Mouse (Mus musculus): ENCODE measurements around the gene Gm49388. TPM values are rescaled to one million over a fixed set of nuclear protein-coding genes. Genes with fewer than 3 reads are reported as not detected.
A peak's percentile ranks its signal among the peaks of the same experiment; 100 is the strongest.

The Gm49388 gene
- polyA plus RNA-seq, 1 experiment: not detected

DNA sequence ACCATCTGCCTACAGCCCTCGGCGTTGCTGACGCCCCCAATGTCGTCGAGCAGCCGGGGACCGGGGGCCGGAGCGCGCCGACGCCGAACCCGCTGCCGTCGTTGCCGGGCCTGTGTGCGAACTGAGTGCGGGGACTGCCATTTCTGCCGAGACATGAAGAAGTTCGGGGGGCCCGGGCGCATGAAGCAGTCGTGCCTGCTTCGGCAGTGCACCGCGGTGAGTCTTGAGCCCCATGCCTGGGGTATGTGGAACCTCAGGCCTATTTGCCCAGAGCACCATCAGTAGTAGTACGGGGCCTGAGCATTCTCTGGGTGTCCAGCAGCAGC, 37.2 kb upstream of the Gm49388 start:
- WGBS: 91% methylated on average over 28 of the region's 28 CpGs
- no peak overlapping the region for H3K4me3 ChIP-seq (ENCODE audit: insufficient read depth, low read depth, low read length)

DNA sequence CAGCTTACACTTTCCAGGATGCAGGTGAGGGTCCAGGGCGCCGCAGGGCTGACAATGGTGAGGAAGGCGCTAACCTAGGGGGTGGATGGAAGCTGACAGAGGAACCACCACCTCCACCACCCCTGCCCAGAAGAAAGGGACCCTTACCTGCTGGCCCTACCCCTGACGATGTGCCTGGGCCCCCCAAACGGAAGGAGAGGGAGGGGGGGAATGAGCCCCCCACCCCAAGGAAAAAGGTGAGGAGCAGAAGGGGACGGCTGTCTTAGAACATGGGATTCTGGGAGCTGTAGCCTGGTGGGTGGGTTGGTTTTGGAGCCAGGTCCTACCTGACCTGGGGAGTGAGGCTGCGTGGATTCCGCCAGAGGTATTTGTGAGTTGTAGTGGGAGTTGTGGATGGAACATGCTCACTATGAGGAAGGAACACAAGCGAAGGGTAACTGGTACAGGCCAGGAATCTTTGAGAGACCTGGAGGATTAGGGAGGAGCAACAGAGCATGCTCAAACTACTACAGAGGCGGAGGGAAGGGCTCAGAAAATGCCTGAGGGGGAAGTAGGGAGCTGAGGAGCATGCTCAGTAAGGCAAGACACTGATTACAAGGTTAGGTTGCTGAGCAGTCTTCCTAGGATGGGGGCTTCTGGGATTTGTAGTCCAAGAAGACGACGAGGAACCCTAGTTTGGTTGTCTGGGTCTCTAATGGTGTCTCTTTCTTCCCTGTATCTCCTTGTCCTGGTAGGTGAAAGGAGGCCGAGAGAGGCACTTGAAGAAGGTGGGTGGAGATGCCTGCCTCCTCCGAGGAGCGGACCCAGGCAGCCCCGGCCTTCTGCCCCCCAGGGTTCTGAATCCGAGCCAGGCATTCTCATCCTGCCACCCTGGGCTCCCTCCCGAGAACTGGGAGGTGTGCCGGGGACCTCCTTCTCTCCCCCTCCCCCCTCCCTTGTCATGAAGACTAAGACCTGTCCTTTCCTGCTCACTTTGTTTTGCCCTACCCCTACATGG, 35.0 kb upstream of the Gm49388 start:
- H3K4me3 ChIP-seq (ENCODE audit: insufficient read depth, low read depth, low read length): peak overlapping the region; percentile 20; the same call in 1 of the 2 replicates
- no peaks in the 10 kb centered on the region for H3K4me1 ChIP-seq (ENCODE audit: control insufficient read depth, insufficient read depth, low read length)
- H3K27me3 ChIP-seq (replicated peaks; ENCODE audit: control insufficient read depth, insufficient read depth, low read length): no peaks in the 10 kb centered on the region
- no peak overlapping the region for H3K27ac ChIP-seq (ENCODE audit: insufficient read depth, low read depth, low read length)
- no peak for TF ChIP-seq CTCF (conservative IDR thresholded peaks at IDR 0.05; ENCODE audit: insufficient read depth, insufficient read length, low read depth, low read length)
- no peak for TF ChIP-seq POLR2A (IDR thresholded peaks at IDR 0.05; ENCODE audit: low read depth, low read length)
- DNase-seq: peak; percentile 45
- 77% methylated on average over 19 of the region's 19 CpGs for WGBS
- H3K36me3 ChIP-seq (ENCODE audit: control insufficient read depth, insufficient read depth, low read length): peaks cover 1% of the 10 kb centered on the region; the same call in 1 of the 2 replicates

More for the DNA sequence above, 37.2 kb upstream of the Gm49388 start:
- Histone ChIP-seq H3K4me1 (ENCODE audit: control insufficient read depth, insufficient read depth, low read length) (peaks cover 3% of the 10 kb centered on the region; the same call in 1 of the 2 replicates), H3K27ac (ENCODE audit: insufficient read depth, low read depth, low read length) (no peak overlapping the region), H3K27me3 (replicated peaks; ENCODE audit: control insufficient read depth, insufficient read depth, low read length) (no peaks in the 10 kb centered on the region), H3K36me3 (ENCODE audit: control insufficient read depth, insufficient read depth, low read length) (peaks cover 1% of the 10 kb centered on the region; the same call in 1 of the 2 replicates)
- TF ChIP-seq CTCF (conservative IDR thresholded peaks at IDR 0.05; ENCODE audit: insufficient read depth, insufficient read length, low read depth, low read length) (no peak), POLR2A (IDR thresholded peaks at IDR 0.05; ENCODE audit: low read depth, low read length) (no peak)
- DNase-seq: no peak

DNA sequence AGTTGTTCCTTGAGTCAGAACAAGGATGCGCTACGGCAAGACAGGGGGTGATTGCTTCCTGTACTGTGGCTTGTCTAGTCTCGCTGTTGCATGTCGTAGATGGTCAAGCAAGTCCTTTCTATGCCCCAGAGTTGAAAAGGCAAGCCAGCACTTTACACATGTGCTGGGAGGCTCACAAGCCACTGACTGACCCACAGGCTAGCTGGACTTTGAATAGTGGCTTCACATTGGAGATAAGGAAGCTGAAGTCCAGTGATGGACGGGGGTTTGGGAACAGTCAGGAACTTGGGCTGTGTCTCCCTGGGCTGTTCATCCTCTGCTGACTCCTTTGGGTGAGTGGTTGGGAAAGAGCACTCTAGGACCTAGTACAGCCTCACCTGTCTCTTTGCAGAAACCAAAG, 33.8 kb upstream of the Gm49388 start:
- H3K27ac ChIP-seq (ENCODE audit: insufficient read depth, low read depth, low read length): no peak overlapping the region
- no peaks in the 10 kb centered on the region for H3K4me1 ChIP-seq (ENCODE audit: control insufficient read depth, insufficient read depth, low read length)
- no peak overlapping the region for H3K4me3 ChIP-seq (ENCODE audit: insufficient read depth, low read depth, low read length)
- DNase-seq: no peak
- H3K27me3 ChIP-seq (replicated peaks; ENCODE audit: control insufficient read depth, insufficient read depth, low read length): no peaks in the 10 kb centered on the region
- WGBS: 89% methylated on average over 5 of the region's 5 CpGs
- TF ChIP-seq POLR2A (IDR thresholded peaks at IDR 0.05; ENCODE audit: low read depth, low read length): no peak
- no peak for TF ChIP-seq CTCF (conservative IDR thresholded peaks at IDR 0.05; ENCODE audit: insufficient read depth, insufficient read length, low read depth, low read length)
- H3K36me3 ChIP-seq (ENCODE audit: control insufficient read depth, insufficient read depth, low read length): peaks cover 1% of the 10 kb centered on the region; the same call in 1 of the 2 replicates

DNA sequence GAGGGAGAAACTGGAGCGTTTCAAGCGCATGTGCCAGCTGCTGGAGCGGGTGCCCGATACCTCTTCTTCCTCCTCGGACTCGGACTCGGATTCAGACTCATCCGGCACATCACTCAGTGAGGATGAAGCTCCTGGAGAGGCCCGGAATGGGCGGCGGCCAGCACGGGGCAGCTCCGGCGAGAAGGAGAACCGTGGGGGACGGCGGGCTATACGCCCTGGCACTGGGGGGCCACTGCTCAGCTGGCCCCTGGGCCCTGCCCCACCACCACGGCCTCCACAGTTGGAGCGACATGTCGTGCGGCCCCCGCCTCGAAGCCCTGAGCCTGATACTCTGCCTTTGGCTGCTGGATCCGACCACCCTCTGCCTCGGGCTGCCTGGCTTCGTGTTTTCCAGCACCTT, 33.3 kb upstream of the Gm49388 start:
- TF ChIP-seq POLR2A (IDR thresholded peaks at IDR 0.05; ENCODE audit: low read depth, low read length) (no peak), CTCF (conservative IDR thresholded peaks at IDR 0.05; ENCODE audit: insufficient read depth, insufficient read length, low read depth, low read length) (no peak)
- Histone ChIP-seq H3K4me3 (ENCODE audit: insufficient read depth, low read depth, low read length) (no peak overlapping the region), H3K4me1 (ENCODE audit: control insufficient read depth, insufficient read depth, low read length) (no peaks in the 10 kb centered on the region), H3K27ac (ENCODE audit: insufficient read depth, low read depth, low read length) (no peak overlapping the region), H3K27me3 (replicated peaks; ENCODE audit: control insufficient read depth, insufficient read depth, low read length) (no peaks in the 10 kb centered on the region), H3K36me3 (ENCODE audit: control insufficient read depth, insufficient read depth, low read length) (peaks cover 1% of the 10 kb centered on the region; the same call in 1 of the 2 replicates)
- 92% methylated on average over 27 of the region's 27 CpGs for WGBS
- no peak for DNase-seq

GRCm38 (mm10) chr7:127753158-127753557, 32.2 kb upstream of the Gm49388 start:
- WGBS: 55% methylated on average over 5 of the region's 5 CpGs
- no peak for DNase-seq
- H3K4me1 ChIP-seq (ENCODE audit: control insufficient read depth, insufficient read depth, low read length): no peaks in the 10 kb centered on the region
- H3K27me3 ChIP-seq (replicated peaks; ENCODE audit: control insufficient read depth, insufficient read depth, low read length): no peaks in the 10 kb centered on the region
- TF ChIP-seq POLR2A (IDR thresholded peaks at IDR 0.05; ENCODE audit: low read depth, low read length) (no peak), CTCF (conservative IDR thresholded peaks at IDR 0.05; ENCODE audit: insufficient read depth, insufficient read length, low read depth, low read length) (no peak)
- no peak overlapping the region for H3K27ac ChIP-seq (ENCODE audit: insufficient read depth, low read depth, low read length)
- H3K36me3 ChIP-seq (ENCODE audit: control insufficient read depth, insufficient read depth, low read length): peaks cover 1% of the 10 kb centered on the region; the same call in 1 of the 2 replicates
- H3K4me3 ChIP-seq (ENCODE audit: insufficient read depth, low read depth, low read length): no peak overlapping the region

GRCm38 (mm10) chr7:127753741-127754140, 31.7 kb upstream of the Gm49388 start:
- TF ChIP-seq CTCF (conservative IDR thresholded peaks at IDR 0.05; ENCODE audit: insufficient read depth, insufficient read length, low read depth, low read length) (no peak), POLR2A (IDR thresholded peaks at IDR 0.05; ENCODE audit: low read depth, low read length) (no peak)
- H3K4me3 ChIP-seq (ENCODE audit: insufficient read depth, low read depth, low read length): no peak overlapping the region
- H3K27me3 ChIP-seq (replicated peaks; ENCODE audit: control insufficient read depth, insufficient read depth, low read length): no peaks in the 10 kb centered on the region
- 83% methylated on average over 7 of the region's 7 CpGs for WGBS
- H3K36me3 ChIP-seq (ENCODE audit: control insufficient read depth, insufficient read depth, low read length): peaks cover 1% of the 10 kb centered on the region; the same call in 1 of the 2 replicates
- H3K4me1 ChIP-seq (ENCODE audit: control insufficient read depth, insufficient read depth, low read length): no peaks in the 10 kb centered on the region
- DNase-seq: no peak
- no peak overlapping the region for H3K27ac ChIP-seq (ENCODE audit: insufficient read depth, low read depth, low read length)

- TF ChIP-seq CTCF (conservative IDR thresholded peaks at IDR 0.05; ENCODE audit: insufficient read depth, insufficient read length, low read depth, low read length) (no peak), POLR2A (IDR thresholded peaks at IDR 0.05; ENCODE audit: low read depth, low read length) (no peak)
- H3K27ac ChIP-seq (ENCODE audit: insufficient read depth, low read depth, low read length): no peak overlapping the region
- DNase-seq: no peak
- no peaks in the 10 kb centered on the region for H3K36me3 ChIP-seq (ENCODE audit: control insufficient read depth, insufficient read depth, low read length)
- H3K4me3 ChIP-seq (ENCODE audit: insufficient read depth, low read depth, low read length): no peak overlapping the region
- H3K4me1 ChIP-seq (ENCODE audit: control insufficient read depth, insufficient read depth, low read length): 0 out of 2 replicates have a peak, but pooled peaks cover 3% of the 10 kb centered on the region
- H3K27me3 ChIP-seq (replicated peaks; ENCODE audit: control insufficient read depth, insufficient read depth, low read length): no peaks in the 10 kb centered on the region
- WGBS: 74% methylated on average over 6 of the region's 6 CpGs
These were observed 25.7 kb upstream of the Gm49388 start for GRCm38 (mm10) chr7:127759716-127760115.
